In the genomic region with DNA sequence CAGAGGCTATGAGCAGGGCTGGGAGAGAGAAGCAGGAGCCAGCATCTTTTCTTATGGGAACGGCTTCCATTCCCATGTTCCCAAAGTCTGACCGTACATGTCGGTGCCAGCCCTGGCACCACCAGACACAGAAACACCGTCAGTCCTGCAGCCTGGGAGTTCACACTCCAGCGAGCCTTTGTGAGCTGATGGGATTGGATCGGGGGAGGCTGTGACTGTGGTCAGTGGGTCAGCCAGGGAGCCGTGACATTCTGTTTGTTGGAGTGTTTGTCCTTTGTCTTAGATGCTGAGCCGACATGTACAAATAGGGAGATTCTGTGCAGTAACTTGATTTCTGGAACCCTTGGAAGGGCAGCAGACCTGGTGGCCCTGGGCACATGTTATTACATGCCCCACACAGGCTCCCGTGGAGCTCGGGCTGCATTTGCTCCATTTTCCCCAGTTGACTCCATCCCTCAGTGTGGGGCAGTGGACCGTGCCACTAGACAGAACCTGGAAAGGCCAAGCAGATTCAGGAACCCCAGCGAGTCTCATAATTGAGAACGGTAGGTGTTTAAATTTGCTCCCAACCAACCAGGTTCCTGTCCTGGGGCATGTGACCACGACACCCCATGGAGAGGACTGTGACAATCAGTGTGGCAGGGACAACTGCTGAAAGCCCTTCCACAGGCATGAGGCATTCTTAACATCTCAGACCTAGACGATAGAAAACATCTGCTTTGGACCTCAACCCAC, we compare ENCODE assay signal across 14 mouse cellular contexts. TPM values are rescaled to one million over a fixed set of nuclear protein-coding genes. Genes with fewer than 3 reads are reported as not detected.
DNase-seq lines count a peak whose midpoint lies in the region; ATAC-seq and TF ChIP-seq lines count a peak whose summit lies in the region.
"Had no signal": no experiment of that assay in that cellular context is flagged by ENCODE, and none has a peak within 500 bp of the region (broad histone marks: within the 10 kb centered on the region; RNA-seq: fewer than 3 reads in every experiment).

No protein-coding gene starts in this region.

- H3K36me3 ChIP-seq in forebrain, embryonic 10.5 days (replicated peaks) = no peaks in the 10 kb centered on the region
- H3K36me3 ChIP-seq in forebrain, embryonic 12.5 days (replicated peaks) = no peaks in the 10 kb centered on the region
- no peaks in the 10 kb centered on the region for H3K36me3 ChIP-seq in kidney, embryonic 16.5 days (ENCODE audit: insufficient read depth, low read length)
- H3K36me3 ChIP-seq in kidney, adult 2 months (ENCODE audit: control insufficient read depth, insufficient read depth, low read length) = no peaks in the 10 kb centered on the region

- ATAC-seq in forebrain, embryonic 12.5 days (ENCODE audit: low FRiP score) = no peak
- ATAC-seq in kidney, embryonic 16.5 days (ENCODE audit: low FRiP score, low TSS enrichment) = peak; percentile 36; the same call in 1 of the 2 replicates
- ATAC-seq: intestine, postnatal 0 days had no signal

- H3K4me1 ChIP-seq in forebrain, embryonic 10.5 days = peaks cover 35% of the 10 kb centered on the region
- H3K4me1 ChIP-seq in forebrain, embryonic 12.5 days = peaks cover 37% of the 10 kb centered on the region
- peaks cover 25% of the 10 kb centered on the region for H3K4me1 ChIP-seq in kidney, embryonic 16.5 days (ENCODE audit: insufficient read depth, low read length)
- H3K4me1 ChIP-seq in kidney, adult 2 months (ENCODE audit: control insufficient read depth, insufficient read depth, low read length) = no peaks in the 10 kb centered on the region

- no peak for TF ChIP-seq CTCF in kidney, adult 2 months (conservative IDR thresholded peaks at IDR 0.05; ENCODE audit: insufficient read depth, insufficient read length, low read depth, low read length)

- peak overlapping the region; percentile 63 for H3K27ac ChIP-seq in forebrain, embryonic 10.5 days
- H3K27ac ChIP-seq in forebrain, embryonic 12.5 days = no peak overlapping the region
- H3K27ac ChIP-seq in kidney, embryonic 16.5 days (ENCODE audit: low read length) = peak overlapping the region; percentile 50; the same call in 1 of the 2 replicates
- H3K27ac ChIP-seq in kidney, adult 2 months (ENCODE audit: insufficient read depth, low read depth, low read length) = no peak overlapping the region

- no peak for TF ChIP-seq POLR2A in kidney, adult 2 months (IDR thresholded peaks at IDR 0.05; ENCODE audit: low read depth, low read length)

- H3K9me3 ChIP-seq in forebrain, embryonic 10.5 days = no peaks in the 10 kb centered on the region
- no peaks in the 10 kb centered on the region for H3K9me3 ChIP-seq in forebrain, embryonic 12.5 days
- H3K9me3 ChIP-seq in kidney, embryonic 16.5 days (ENCODE audit: low read length) = no peaks in the 10 kb centered on the region

- H3K9ac ChIP-seq in forebrain, embryonic 12.5 days = no peak overlapping the region
- H3K9ac ChIP-seq in kidney, embryonic 16.5 days (replicated peaks; ENCODE audit: low read length) = peak overlapping the region; percentile 25; the same call in 1 of the 2 replicates

- H3K4me3 ChIP-seq in forebrain, embryonic 10.5 days = no peak overlapping the region
- no peak overlapping the region for H3K4me3 ChIP-seq in forebrain, embryonic 12.5 days (replicated peaks)
- H3K4me3 ChIP-seq in kidney, embryonic 16.5 days (ENCODE audit: low read length) = no peak overlapping the region
- no peak overlapping the region for H3K4me3 ChIP-seq in kidney, adult 2 months (ENCODE audit: insufficient read depth, low read depth, low read length)

- DNase-seq in forebrain, embryonic 10.5 days (ENCODE audit: extremely low spot score, low spot score) = no peak
- no peak for DNase-seq in kidney, adult 2 months
- peak; percentile 74 for DNase-seq in cerebellum, adult 11-12 months
- peak; percentile 56 for DNase-seq in cerebellum, postnatal 36 days
- no peak for DNase-seq in layer of hippocampus, postnatal 36 days
- DNase-seq in left cerebral cortex, postnatal 25 days (ENCODE audit: low spot score in 2 of 2) = no peak
- DNase-seq: adrenal gland, postnatal 14 days; gastrocnemius, postnatal 14 days; lung, adult 18-20 months; lung, postnatal 4 days; thymus, adult 2 months had no signal

- H3K27me3 ChIP-seq in forebrain, embryonic 10.5 days (ENCODE audit: poor library complexity, severe bottlenecking) = peaks cover 45% of the 10 kb centered on the region
- peaks cover 17% of the 10 kb centered on the region; the same call in 1 of the 2 replicates for H3K27me3 ChIP-seq in forebrain, embryonic 12.5 days
- H3K27me3 ChIP-seq in kidney, embryonic 16.5 days (ENCODE audit: insufficient read depth, low read length) = no peaks in the 10 kb centered on the region
- H3K27me3 ChIP-seq in kidney, adult 2 months (replicated peaks; ENCODE audit: control insufficient read depth, insufficient read depth, low read length) = no peaks in the 10 kb centered on the region

- 54% methylated on average over 15 of the region's 15 CpGs for WGBS in forebrain, embryonic 10.5 days
- WGBS in forebrain, embryonic 12.5 days = 45% methylated on average over 15 of the region's 15 CpGs
- WGBS in kidney, embryonic 16.5 days = 57% methylated on average over 15 of the region's 15 CpGs
- 45% methylated on average over 15 of the region's 15 CpGs for WGBS in kidney, adult 2 months

- H3K4me2 ChIP-seq in forebrain, embryonic 12.5 days = no peak overlapping the region
- no peak overlapping the region for H3K4me2 ChIP-seq in kidney, embryonic 16.5 days (replicated peaks; ENCODE audit: low read depth, low read length)

- intact Hi-C loops in left cerebral cortex, postnatal 25 days (cut with DNase I) = loop anchor here (5.0 kb wide), 1 partner anchor 178 kb away; no protein-coding TSS in a partner anchor

RNA-seq across cellular contexts. Expression of a gene that starts 33.5 kb away (rescaled TPM):
- 14.2 and 14.4 TPM in 2 replicates for polyA plus RNA-seq in forebrain, embryonic 10.5 days (2016; fragmentation: Nextera tagmentation; extraction: Ambion mirVana)
- 9.5 and 10.0 TPM in 2 replicates for polyA plus RNA-seq in forebrain, embryonic 12.5 days (2016; fragmentation: Nextera tagmentation; extraction: Ambion mirVana)
- 20.7 and 21.6 TPM in 2 replicates for polyA plus RNA-seq in kidney, embryonic 16.5 days (2015; fragmentation: Nextera tagmentation; extraction: Ambion mirVana)
- 29.6 and 35.4 TPM in 2 replicates for polyA plus RNA-seq in kidney, adult 2 months (2012; rRNA removed)
- total RNA-seq in layer of hippocampus, postnatal 36 days (2021) = 10 to 100 TPM; 13.3 to 14.5 TPM
- total RNA-seq in left cerebral cortex, postnatal 25 days (2021) = 10 to 100 TPM; 18.2 to 18.4 TPM

RNA-seq across cellular contexts. Expression of a gene that starts 60.0 kb away (rescaled TPM):
- polyA plus RNA-seq in forebrain, embryonic 10.5 days (2016; fragmentation: Nextera tagmentation; extraction: Ambion mirVana) = 25.5 and 27.3 TPM in 2 replicates
- polyA plus RNA-seq in forebrain, embryonic 12.5 days (2016; fragmentation: Nextera tagmentation; extraction: Ambion mirVana) = 29.1 and 31.2 TPM in 2 replicates
- polyA plus RNA-seq in kidney, embryonic 16.5 days (2015; fragmentation: Nextera tagmentation; extraction: Ambion mirVana) = 21.7 and 24.5 TPM in 2 replicates
- 13.5 and 15.3 TPM in 2 replicates for polyA plus RNA-seq in kidney, adult 2 months (2012; rRNA removed)
- 100 to 1,000 TPM in 1 of 2 experiments, 10 to 100 TPM in 1; 93.7 to 101 TPM for total RNA-seq in layer of hippocampus, postnatal 36 days (2021)
- 100 to 1,000 TPM; 110 to 113 TPM for total RNA-seq in left cerebral cortex, postnatal 25 days (2021)

Comparison
In these comparisons a context has a peak if more than half of its experiments do, and no peak if none do; other contexts are left out.
1. H3K27ac ChIP-seq: peak in forebrain, embryonic 10.5 days (single experiment) and kidney, embryonic 16.5 days (single experiment); none in forebrain, embryonic 12.5 days (single experiment) and kidney, adult 2 months (single experiment).
2. DNase-seq: peak in cerebellum, adult 11-12 months (single experiment) and cerebellum, postnatal 36 days (2 of 2); none in forebrain, embryonic 10.5 days (single experiment), kidney, adult 2 months (single experiment), layer of hippocampus, postnatal 36 days (0 of 2) and left cerebral cortex, postnatal 25 days (0 of 2).